9 mouse cellular contexts compared by ENCODE assay signal in the genomic region with DNA sequence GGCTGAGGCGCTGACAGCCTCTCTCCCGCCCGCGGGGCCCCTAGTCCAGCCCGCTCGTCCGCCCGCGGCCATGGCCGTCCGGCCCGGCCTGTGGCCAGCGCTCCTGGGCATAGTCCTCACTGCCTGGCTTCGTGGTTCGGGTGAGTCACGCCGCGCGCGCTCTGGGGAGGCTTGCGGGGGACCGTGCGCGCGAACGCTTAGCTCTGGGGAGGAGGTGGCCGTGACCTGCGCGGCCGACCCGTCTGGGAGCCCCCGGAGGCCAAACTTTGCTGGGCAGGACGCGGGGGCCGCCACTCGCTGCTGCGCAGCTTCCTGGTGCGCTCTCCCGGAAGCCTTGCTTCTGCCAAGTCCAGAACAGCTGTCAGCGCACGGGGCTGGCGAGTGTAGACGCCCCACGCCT. TPM values are rescaled to one million over a fixed set of nuclear protein-coding genes. Genes with fewer than 3 reads are reported as not detected.
DNase-seq lines count a peak whose midpoint lies in the region; ATAC-seq and TF ChIP-seq lines count a peak whose summit lies in the region.
"Had no signal": no experiment of that assay in that cellular context is flagged by ENCODE, and none has a peak within 500 bp of the region (broad histone marks: within the 10 kb centered on the region; RNA-seq: fewer than 3 reads in every experiment).

No protein-coding gene starts in this region.

- no peaks in the 10 kb centered on the region for H3K9me3 ChIP-seq in heart, embryonic 11.5 days (replicated peaks; ENCODE audit: control insufficient read depth, low read length)
- H3K9me3 ChIP-seq: megakaryocyte, embryonic 14.5 days had no signal

- under 1% methylated on average over 40 of the region's 44 CpGs for WGBS in thymus, adult 2 months
- WGBS in heart, embryonic 11.5 days (ENCODE audit: insufficient replicate concordance): under 1% methylated on average over 38 of the region's 44 CpGs

- no peaks in the 10 kb centered on the region; the same call in 1 of the 2 replicates for H3K27me3 ChIP-seq in thymus, adult 2 months (ENCODE audit: control insufficient read depth, insufficient read depth, low read length)
- H3K27me3 ChIP-seq in heart, embryonic 11.5 days (ENCODE audit: control insufficient read depth, insufficient read depth, low read length): peaks cover 98% of the 10 kb centered on the region

- H3K4me2 ChIP-seq in heart, embryonic 11.5 days: peak overlapping the region; percentile 85

- TF ChIP-seq CTCF in thymus, adult 2 months (IDR thresholded peaks at IDR 0.05; ENCODE audit: borderline replicate concordance, control insufficient read depth, extremely low read depth, insufficient read depth, low read length, poor library complexity): no peak

- no peak overlapping the region for H3K27ac ChIP-seq in thymus, adult 2 months (ENCODE audit: control insufficient read depth, insufficient read depth, low read length)
- H3K27ac ChIP-seq in heart, embryonic 11.5 days (ENCODE audit: low read depth, low read length): no peak overlapping the region

- peak overlapping the region; percentile 52; the same call in 1 of the 2 replicates for H3K9ac ChIP-seq in heart, embryonic 11.5 days (ENCODE audit: low read depth, low read length)

- peak overlapping the region; percentile 59 for H3K4me3 ChIP-seq in thymus, adult 2 months (ENCODE audit: control insufficient read depth, insufficient read depth, low read length)
- peak overlapping the region; percentile 60 for H3K4me3 ChIP-seq in heart, embryonic 11.5 days (ENCODE audit: low read depth, low read length)
- H3K4me3 ChIP-seq: megakaryocyte, embryonic 14.5 days had no signal

- peak; percentile 5 for DNase-seq in thymus, adult 2 months
- no peak for DNase-seq in thymus, postnatal 0 days (ENCODE audit: low spot score)
- peak; percentile 79 for DNase-seq in cerebellum, adult 9-11 months
- DNase-seq in kidney, postnatal 14 days: peak; percentile 35
- DNase-seq in lung, postnatal 14 days: peak; percentile 11
- peak; percentile 53 for DNase-seq in right cerebral cortex, postnatal 4 days

- ATAC-seq in heart, embryonic 11.5 days (replicated peaks; ENCODE audit: insufficient number of reproducible peaks, low FRiP score, low TSS enrichment): 0 out of 2 replicates have a peak, but pooled peaks have one; percentile 33
- ATAC-seq in erythroblast, adult 5-6 weeks (replicated peaks; ENCODE audit: low FRiP score, poor library complexity, severe bottlenecking): no peak

- peaks cover 12% of the 10 kb centered on the region; the same call in 1 of the 2 replicates for H3K4me1 ChIP-seq in thymus, adult 2 months (replicated peaks; ENCODE audit: control insufficient read depth, insufficient read depth, low read length)
- H3K4me1 ChIP-seq in heart, embryonic 11.5 days (ENCODE audit: control insufficient read depth, insufficient read depth, low read length): peaks cover 4% of the 10 kb centered on the region

- TF ChIP-seq POLR2A in thymus, adult 2 months (IDR thresholded peaks at IDR 0.05; ENCODE audit: control insufficient read depth, extremely low read depth, insufficient read depth, low read length, poor library complexity): no peak

- no peaks in the 10 kb centered on the region for H3K36me3 ChIP-seq in thymus, adult 2 months (ENCODE audit: control insufficient read depth, insufficient read depth, low read length)
- no peaks in the 10 kb centered on the region for H3K36me3 ChIP-seq in heart, embryonic 11.5 days (ENCODE audit: control insufficient read depth, insufficient read depth, low read length)

RNA-seq across cellular contexts. Expression of a gene that starts 0.4 kb away (rescaled TPM):
- polyA plus RNA-seq in thymus, adult 2 months (2012; rRNA removed): 3.1 and 5.9 TPM in 2 replicates
- polyA plus RNA-seq in thymus, postnatal 0 days (2015; fragmentation: Nextera tagmentation; extraction: Ambion mirVana): 0.75 and 1.2 TPM in 2 replicates
- 2.5 and 2.6 TPM in 2 replicates for polyA plus RNA-seq in heart, embryonic 11.5 days (2014; fragmentation: Nextera tagmentation; extraction: Ambion mirVana)
- total RNA-seq in erythroblast, adult 5-6 weeks (2015; ENCODE audit: low replicate concordance): 1.9 and 10.8 TPM in 2 replicates
- 0.77 and 3.8 TPM in 2 replicates for total RNA-seq in erythroblast, adult 5-6 weeks (2017; ENCODE audit: low replicate concordance)
